ENCODE assay signal across 10 mouse cellular contexts in genomic region chr1:36830913-36831866, GRCm38 (mm10).
DNase-seq lines count a peak whose midpoint lies in the region; ATAC-seq lines count a peak whose summit lies in the region.
"Had no signal": no experiment of that assay in that cellular context is flagged by ENCODE, and none has a peak within 500 bp of the region (broad histone marks: within the 10 kb centered on the region; RNA-seq: fewer than 3 reads in every experiment).

No protein-coding gene starts in this region.

- H3K4me1 ChIP-seq in hindbrain, embryonic 15.5 days (replicated peaks), result no peaks in the 10 kb centered on the region
- no peaks in the 10 kb centered on the region; the same call in 1 of the 2 replicates for H3K4me1 ChIP-seq in hindbrain, embryonic 13.5 days (replicated peaks)
- peaks cover 8% of the 10 kb centered on the region; the same call in 1 of the 2 replicates for H3K4me1 ChIP-seq in embryonic facial prominence, embryonic 13.5 days
- peaks cover 4% of the 10 kb centered on the region; the same call in 1 of the 2 replicates for H3K4me1 ChIP-seq in midbrain, embryonic 10.5 days
- H3K4me1 ChIP-seq in heart, embryonic 10.5 days, result peaks cover 4% of the 10 kb centered on the region; the same call in 1 of the 2 replicates

- H3K4me3 ChIP-seq in hindbrain, embryonic 15.5 days, result no peak overlapping the region
- no peak overlapping the region for H3K4me3 ChIP-seq in hindbrain, embryonic 13.5 days
- H3K4me3 ChIP-seq in embryonic facial prominence, embryonic 13.5 days, result no peak overlapping the region
- no peak overlapping the region for H3K4me3 ChIP-seq in midbrain, embryonic 10.5 days
- H3K4me3 ChIP-seq in heart, embryonic 10.5 days, result no peak overlapping the region

- no peak for DNase-seq in midbrain, embryonic 10.5 days (ENCODE audit: low spot score)
- peak; percentile 39 to 43 for DNase-seq in thymus, adult 18-20 months
- no peak for DNase-seq in testis, postnatal 14 days (ENCODE audit: low spot score)
- no peak for DNase-seq in heart, embryonic 10.5 days (ENCODE audit: low spot score)
- no peak for DNase-seq in right cerebral cortex, postnatal 14 days
- DNase-seq: kidney, adult 8-10 months had no signal

- H3K27ac ChIP-seq in hindbrain, embryonic 15.5 days (replicated peaks), result 0 out of 2 replicates have a peak overlapping the region, but pooled peaks have one; percentile 1
- no peak overlapping the region for H3K27ac ChIP-seq in hindbrain, embryonic 13.5 days
- H3K27ac ChIP-seq in embryonic facial prominence, embryonic 13.5 days, result peak overlapping the region; percentile 79
- 0 out of 2 replicates have a peak overlapping the region, but pooled peaks have one; percentile 20 for H3K27ac ChIP-seq in midbrain, embryonic 10.5 days (replicated peaks)
- H3K27ac ChIP-seq in heart, embryonic 10.5 days, result no peak overlapping the region

- H3K9me3 ChIP-seq in hindbrain, embryonic 15.5 days, result no peaks in the 10 kb centered on the region
- H3K9me3 ChIP-seq in hindbrain, embryonic 13.5 days, result no peaks in the 10 kb centered on the region
- H3K9me3 ChIP-seq in embryonic facial prominence, embryonic 13.5 days, result no peaks in the 10 kb centered on the region
- H3K9me3 ChIP-seq in midbrain, embryonic 10.5 days (replicated peaks), result no peaks in the 10 kb centered on the region
- no peaks in the 10 kb centered on the region for H3K9me3 ChIP-seq in heart, embryonic 10.5 days

- H3K27me3 ChIP-seq in hindbrain, embryonic 15.5 days, result no peaks in the 10 kb centered on the region
- no peaks in the 10 kb centered on the region for H3K27me3 ChIP-seq in hindbrain, embryonic 13.5 days
- no peaks in the 10 kb centered on the region for H3K27me3 ChIP-seq in embryonic facial prominence, embryonic 13.5 days
- H3K27me3 ChIP-seq in midbrain, embryonic 10.5 days (ENCODE audit: low read depth, poor library complexity, severe bottlenecking), result no peaks in the 10 kb centered on the region
- H3K27me3 ChIP-seq in heart, embryonic 10.5 days (ENCODE audit: insufficient read depth, poor library complexity, severe bottlenecking), result no peaks in the 10 kb centered on the region

- peaks cover 32% of the 10 kb centered on the region for H3K36me3 ChIP-seq in hindbrain, embryonic 15.5 days
- H3K36me3 ChIP-seq in hindbrain, embryonic 13.5 days, result peaks cover 55% of the 10 kb centered on the region
- peaks cover 67% of the 10 kb centered on the region for H3K36me3 ChIP-seq in embryonic facial prominence, embryonic 13.5 days
- H3K36me3 ChIP-seq in midbrain, embryonic 10.5 days, result peaks cover 68% of the 10 kb centered on the region
- peaks cover 58% of the 10 kb centered on the region for H3K36me3 ChIP-seq in heart, embryonic 10.5 days

- no peak overlapping the region for H3K4me2 ChIP-seq in hindbrain, embryonic 15.5 days
- H3K4me2 ChIP-seq in hindbrain, embryonic 13.5 days, result no peak overlapping the region
- no peak overlapping the region for H3K4me2 ChIP-seq in embryonic facial prominence, embryonic 13.5 days

- no peak for ATAC-seq in hindbrain, embryonic 15.5 days (ENCODE audit: low FRiP score, low read depth)
- ATAC-seq in hindbrain, embryonic 13.5 days (ENCODE audit: low FRiP score), result no peak
- no peak for ATAC-seq in embryonic facial prominence, embryonic 13.5 days (ENCODE audit: insufficient number of reproducible peaks, insufficient read depth, low FRiP score, low TSS enrichment, low read depth)
- ATAC-seq: CD4-positive, CD25-positive, alpha-beta regulatory T cell, adult 4 months had no signal

- WGBS in hindbrain, embryonic 15.5 days, result 53% methylated on average over 14 of the region's 14 CpGs
- 62% methylated on average over 14 of the region's 14 CpGs for WGBS in hindbrain, embryonic 13.5 days
- WGBS in embryonic facial prominence, embryonic 13.5 days, result 42% methylated on average over 14 of the region's 14 CpGs
- 75% methylated on average over 14 of the region's 14 CpGs for WGBS in midbrain, embryonic 10.5 days
- WGBS in heart, embryonic 10.5 days, result 75% methylated on average over 14 of the region's 14 CpGs

- no peak overlapping the region for H3K9ac ChIP-seq in hindbrain, embryonic 15.5 days
- H3K9ac ChIP-seq in hindbrain, embryonic 13.5 days, result no peak overlapping the region
- no peak overlapping the region for H3K9ac ChIP-seq in embryonic facial prominence, embryonic 13.5 days

Comparison
In these comparisons a context has a peak if more than half of its experiments do, and no peak if none do; other contexts are left out.
1. H3K27ac ChIP-seq: peak in hindbrain, embryonic 15.5 days (single experiment), embryonic facial prominence, embryonic 13.5 days (single experiment) and midbrain, embryonic 10.5 days (single experiment); none in hindbrain, embryonic 13.5 days (single experiment) and heart, embryonic 10.5 days (single experiment).
2. DNase-seq: peak in thymus, adult 18-20 months (2 of 2); none in midbrain, embryonic 10.5 days (single experiment), testis, postnatal 14 days (single experiment), heart, embryonic 10.5 days (single experiment) and right cerebral cortex, postnatal 14 days (single experiment).